18 mouse cellular contexts compared by ENCODE assay signal in genomic region chr5:121818862-121819261, GRCm38 (mm10).
"Had no signal": no experiment of that assay in that cellular context is flagged by ENCODE, and none has a peak within 500 bp of the region (broad histone marks: within the 10 kb centered on the region; RNA-seq: fewer than 3 reads in every experiment).

No protein-coding gene starts in this region.

- H3K4me3 ChIP-seq: heart, embryonic 10.5 days; heart, embryonic 12.5 days; hindbrain, embryonic 13.5 days; hindbrain, embryonic 15.5 days; limb, embryonic 13.5 days; limb, embryonic 15.5 days; liver, embryonic 12.5 days had no signal

- H3K4me1 ChIP-seq: hindbrain, embryonic 15.5 days had no signal

- H3K9me3 ChIP-seq: heart, embryonic 10.5 days; heart, embryonic 12.5 days; hindbrain, embryonic 13.5 days; hindbrain, embryonic 15.5 days; limb, embryonic 13.5 days; limb, embryonic 15.5 days; liver, embryonic 12.5 days had no signal

- H3K9ac ChIP-seq: hindbrain, embryonic 13.5 days; hindbrain, embryonic 15.5 days; limb, embryonic 13.5 days; limb, embryonic 15.5 days; liver, embryonic 12.5 days; liver, embryonic 14.5 days had no signal

- H3K4me2 ChIP-seq: heart, embryonic 12.5 days; hindbrain, embryonic 13.5 days; hindbrain, embryonic 15.5 days; limb, embryonic 13.5 days; limb, embryonic 15.5 days; liver, embryonic 12.5 days had no signal

- H3K27ac ChIP-seq: heart, embryonic 10.5 days; hindbrain, embryonic 13.5 days; hindbrain, embryonic 15.5 days; hindbrain, postnatal 0 days; limb, embryonic 13.5 days; limb, embryonic 15.5 days; liver, embryonic 14.5 days had no signal

- DNase-seq: gastrocnemius, postnatal 14 days; gastrocnemius, postnatal 36 days; heart, adult 18-20 months; heart, postnatal 36 days; kidney, adult 11 months; kidney, adult 8-10 months; kidney, postnatal 10 days; layer of hippocampus, postnatal 36 days; left cerebral cortex, postnatal 4 days had no signal

- H3K27me3 ChIP-seq: heart, embryonic 12.5 days; hindbrain, embryonic 13.5 days; hindbrain, embryonic 15.5 days; limb, embryonic 13.5 days; limb, embryonic 15.5 days; liver, embryonic 12.5 days had no signal
